Mouse (Mus musculus) cerebellum, adult 11-12 months (tissue): Measurements from ENCODE around the gene Panx2.

Experiments used
- DNase-seq: peaks from one replicate; pipeline ENCODE4 v3.0.0; 2022

Gene Panx2

GRCm38 (mm10) chr15:89075478-89076147, 16.1 kb downstream of the Panx2 start:
- peak; percentile 89 for DNase-seq

- peak; percentile 87 for DNase-seq
These were observed 16.7 kb downstream of the Panx2 start for GRCm38 (mm10) chr15:89076156-89076731.

GRCm38 (mm10) chr15:89078208-89078836, 18.8 kb downstream of the Panx2 start:
- DNase-seq, result peak; percentile 55

DNA sequence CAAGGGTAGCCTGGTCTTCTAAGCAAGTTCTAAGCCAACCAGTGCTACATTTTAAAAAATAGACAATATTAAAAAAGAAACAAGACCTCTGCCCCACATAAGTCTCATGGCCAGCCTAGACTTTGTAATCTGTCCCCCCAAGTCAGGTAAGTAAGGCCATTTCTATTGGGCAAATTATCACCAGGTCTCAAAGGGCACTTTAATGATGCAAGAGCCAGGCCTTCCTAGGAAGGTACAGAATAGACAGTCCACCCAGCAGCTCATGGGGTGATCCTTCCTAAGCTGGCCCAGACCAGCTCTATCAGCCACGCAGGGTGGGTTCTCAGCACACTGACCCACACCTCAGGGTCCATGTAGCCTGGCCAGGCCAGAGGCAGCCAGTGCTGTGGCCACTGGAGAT, 24.4 kb downstream of the Panx2 start:
- DNase-seq, result no peak

DNA sequence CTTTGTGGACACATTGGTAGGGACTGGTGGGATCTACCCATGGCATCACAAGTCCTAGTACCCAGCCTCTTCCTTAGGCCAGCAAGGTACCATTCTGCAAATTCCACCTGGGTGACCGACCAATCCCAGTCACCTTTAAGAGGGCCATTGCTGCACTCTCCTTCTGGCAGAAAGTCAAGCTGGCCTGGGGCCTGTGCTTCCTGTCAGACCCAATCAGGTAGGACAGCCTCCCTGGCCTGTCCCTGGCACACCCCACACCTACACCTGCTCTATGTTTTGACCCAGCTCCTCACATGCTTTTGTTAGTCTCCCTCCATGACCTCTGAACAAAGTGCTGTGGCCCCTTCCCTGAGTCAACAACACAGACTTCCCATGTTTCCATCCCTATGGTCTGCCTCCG, 25.3 kb downstream of the Panx2 start:
- DNase-seq, result peak; percentile 58

DNA sequence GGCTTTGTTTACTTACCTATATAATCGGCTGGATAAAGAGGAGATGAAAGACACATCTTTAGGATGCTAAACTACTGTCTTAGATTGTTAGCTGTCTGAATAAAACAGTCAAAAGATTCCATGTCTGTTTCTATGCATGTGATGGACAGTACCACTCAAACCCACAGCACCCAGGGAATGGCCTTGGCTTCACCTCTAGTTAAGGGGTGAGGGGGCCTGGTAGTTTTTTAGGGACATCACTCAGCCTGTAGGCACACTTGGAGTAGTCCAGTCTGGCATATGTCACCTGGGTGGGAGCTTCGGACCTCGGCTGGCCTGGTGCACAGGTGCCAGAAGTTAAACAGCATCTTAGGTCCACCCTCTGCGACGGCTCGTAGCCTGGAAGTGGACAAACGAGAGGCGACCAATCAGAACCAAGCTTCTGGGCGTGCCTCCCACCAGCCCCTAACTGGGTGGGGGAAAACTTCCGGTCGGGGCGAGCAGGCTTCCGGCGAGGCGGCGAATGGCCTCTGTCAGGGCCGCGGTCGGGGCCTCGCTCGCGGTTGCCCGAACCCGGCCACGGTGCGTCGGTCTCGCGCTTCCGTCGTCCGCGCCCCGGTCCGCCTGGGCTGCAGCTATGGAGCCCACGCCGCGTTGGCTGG, 29.2 kb downstream of the Panx2 start, which contains the start of gene Selenoo:
Gene Selenoo (plus strand): TSS at position 478 of the 641 bp plus-strand sequence.
- peak; percentile 93 for DNase-seq

GRCm38 (mm10) chr15:89089248-89090051, 29.9 kb downstream of the Panx2 start:
- peak; percentile 61 for DNase-seq

- DNase-seq, result no peak
These were observed 31.1 kb downstream of the Panx2 start for GRCm38 (mm10) chr15:89090662-89091061.

DNA sequence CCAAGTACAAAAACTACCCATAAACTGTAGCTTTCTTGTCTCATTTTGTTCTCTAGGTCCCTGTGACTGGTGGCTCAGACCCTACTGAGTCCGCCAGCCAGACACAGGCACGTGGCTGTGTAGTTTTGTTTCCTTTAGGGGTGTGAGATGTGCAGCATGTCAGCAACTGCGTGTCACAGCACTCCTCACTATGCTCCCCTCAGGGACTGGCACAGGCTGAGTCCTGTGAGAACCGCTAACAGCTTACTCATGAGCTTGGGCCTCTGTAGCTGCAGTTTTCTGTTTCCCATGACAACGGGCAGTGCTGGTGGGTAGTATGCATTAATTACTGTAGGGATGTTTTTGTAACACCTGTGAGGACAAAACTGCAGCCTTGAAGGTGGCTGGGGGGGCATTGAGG, 32.6 kb downstream of the Panx2 start:
- no peak for DNase-seq

- DNase-seq, result peak; percentile 17
These were observed 37.9 kb downstream of the Panx2 start for GRCm38 (mm10) chr15:89097450-89097849.

DNA sequence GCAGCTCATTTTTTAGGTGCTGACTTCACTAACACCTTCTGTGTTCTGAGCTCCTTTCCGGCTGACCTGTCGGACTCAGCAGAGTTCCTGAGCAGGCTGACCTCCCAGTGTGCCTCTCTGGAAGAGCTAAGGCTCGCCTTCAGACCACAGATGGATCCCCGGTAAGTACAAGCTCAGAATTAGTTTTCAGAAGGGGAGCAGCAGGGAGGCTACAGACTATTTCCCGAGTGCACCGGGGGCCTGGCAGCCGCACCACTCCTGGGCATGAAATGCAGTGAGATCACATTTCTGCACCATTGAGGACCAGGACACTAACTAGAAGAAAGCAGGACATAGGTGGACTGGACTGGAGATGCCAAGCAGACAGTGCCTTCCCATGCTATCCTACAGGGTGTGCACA, 39.1 kb downstream of the Panx2 start:
- DNase-seq, result peak; percentile 87

DNA sequence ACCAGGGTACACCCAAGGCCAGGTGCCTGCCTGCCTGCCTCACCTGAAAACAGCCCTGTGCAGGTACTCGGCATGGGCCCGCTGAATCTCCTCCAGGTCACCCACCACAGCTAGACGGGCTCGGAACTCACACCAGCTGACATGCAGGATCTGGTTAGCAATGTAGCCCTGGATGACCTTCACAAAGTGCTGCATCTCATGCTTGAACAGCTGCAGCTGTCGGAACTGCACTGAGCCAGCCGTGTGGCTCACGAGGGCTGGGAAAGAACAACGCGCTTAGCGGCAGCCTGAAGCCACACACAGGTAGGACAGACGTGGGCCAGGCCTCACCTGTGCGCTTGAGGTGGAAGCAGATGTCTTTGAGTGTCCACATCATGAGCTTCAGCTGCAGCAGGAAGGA, 41.3 kb downstream of the Panx2 start:
- DNase-seq, result peak; percentile 39

DNA sequence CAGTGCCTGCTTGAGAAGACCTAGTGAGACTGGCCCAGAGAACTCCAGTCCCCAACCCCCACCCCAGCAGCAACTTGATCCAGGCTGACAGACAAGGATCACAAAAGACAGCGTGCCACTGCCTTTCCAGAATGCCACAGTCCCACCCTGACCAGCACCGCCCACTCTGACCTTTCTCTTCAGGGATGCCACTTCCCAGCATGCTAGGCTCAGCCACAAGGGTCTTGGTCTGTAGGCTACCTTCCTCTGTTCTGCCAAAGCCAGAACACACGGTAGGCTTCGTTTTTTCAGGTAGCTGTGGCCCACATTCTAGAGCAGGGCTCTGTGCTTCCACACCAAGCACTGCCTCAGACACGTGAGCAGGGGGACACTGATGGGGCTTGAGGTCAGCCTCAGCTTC, 43.1 kb downstream of the Panx2 start:
- peak; percentile 51 for DNase-seq

- peak; percentile 87 for DNase-seq
These were observed 44.4 kb downstream of the Panx2 start for GRCm38 (mm10) chr15:89103921-89104320.

- peak; percentile 99 for DNase-seq
These were observed 44.9 kb downstream of the Panx2 start for GRCm38 (mm10) chr15:89104425-89104824.

GRCm38 (mm10) chr15:89106073-89106472, 46.5 kb downstream of the Panx2 start:
- peak; percentile 92 for DNase-seq

- peak; percentile 56 for DNase-seq
These were observed 47.4 kb downstream of the Panx2 start for GRCm38 (mm10) chr15:89106976-89107375.

- peak; percentile 83 for DNase-seq
These were observed 50.6 kb downstream of the Panx2 start for GRCm38 (mm10) chr15:89110147-89110546.

GRCm38 (mm10) chr15:89118007-89118406, 58.5 kb downstream of the Panx2 start:
- DNase-seq, result no peak

- DNase-seq, result peak; percentile 95
These were observed 63.3 kb downstream of the Panx2 start, which contains the start of gene Tubgcp6 for GRCm38 (mm10) chr15:89122649-89123366. Gene Tubgcp6, minus strand, starts transcription at chr15:89123112.
